Mouse (Mus musculus): ENCODE measurements at regions not wholly inside any gene's neighbourhood (a gene's known extent, or its start where the extent isn't known, plus 50 kb on each side); places are given as distances from the start of the nearest gene placed in this dataset.

DNA sequence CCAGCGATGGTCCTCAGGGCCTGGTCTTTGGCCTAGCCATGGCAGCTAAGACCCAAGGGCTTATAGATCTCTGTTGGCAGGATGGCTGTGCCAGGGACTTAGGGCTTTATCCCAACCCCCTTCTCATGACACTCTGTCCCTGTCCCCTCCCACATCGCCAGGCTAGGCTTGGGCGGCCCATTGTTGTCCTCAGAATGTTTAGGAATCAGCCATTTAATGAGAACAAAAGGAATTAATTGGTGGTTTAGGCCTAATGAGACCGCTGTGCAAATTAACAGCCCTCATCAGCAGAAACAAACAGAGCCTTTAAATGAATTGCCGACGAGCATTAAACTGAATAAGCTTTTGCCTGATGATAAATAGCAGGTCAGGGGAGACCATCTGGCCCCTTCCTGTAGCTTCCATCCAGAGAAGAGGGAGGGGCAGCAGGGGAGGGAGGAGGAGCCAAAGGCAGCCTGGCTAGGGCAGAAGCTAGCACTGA is 96.2 kb downstream of the Tle3 start:
- TF ChIP-seq CTCF (conservative IDR thresholded peaks at IDR 0.05; ENCODE audit: low read length) = no peak
- TF ChIP-seq POU5F1 (IDR thresholded peaks at IDR 0.05; ENCODE audit: borderline replicate concordance, low read length) = no peak
- TF ChIP-seq NANOG (IDR thresholded peaks at IDR 0.05; ENCODE audit: borderline replicate concordance, low read length) = peak; percentile 99

Data from E14TG2a.4 (cell line).